Comparison of ENCODE assay signal across 8 mouse cellular contexts in genomic region chr4:133774570-133775554, GRCm38 (mm10). TPM values are rescaled to one million over a fixed set of nuclear protein-coding genes. Genes with fewer than 3 reads are reported as not detected.
DNase-seq lines count a peak whose midpoint lies in the region; ATAC-seq and TF ChIP-seq lines count a peak whose summit lies in the region.

No protein-coding gene starts in this region.

- TF ChIP-seq CTCF in MEL (IDR thresholded peaks at IDR 0.05 in 2 of 3, conservative IDR thresholded peaks at IDR 0.05 in 1 of 3; ENCODE audit: control insufficient read depth in 1 of 3, insufficient read depth in 1 of 3, low read depth in 2 of 3, low read length in 3 of 3, poor library complexity in 1 of 3, severe bottlenecking in 1 of 3): peak; percentile 11 to 40 (median 39); a peak in 5 of 6 replicates
- peak; percentile 62; the same call in 1 of the 2 replicates for TF ChIP-seq CTCF in testis, adult 2 months (IDR thresholded peaks at IDR 0.05; ENCODE audit: control insufficient read depth, insufficient read depth, insufficient replicate concordance, low read depth, low read length)

- no peak overlapping the region for H3K4me2 ChIP-seq in embryonic facial prominence, embryonic 14.5 days (ENCODE audit: low read depth, low read length)

- H3K4me3 ChIP-seq in embryonic facial prominence, embryonic 14.5 days (ENCODE audit: low read depth, low read length): no peak overlapping the region
- no peak overlapping the region for H3K4me3 ChIP-seq in embryonic facial prominence, embryonic 10.5 days
- H3K4me3 ChIP-seq in MEL (ENCODE audit: control insufficient read depth in 1 of 2, insufficient read depth in 1 of 2, low read depth in 2 of 2, low read length in 2 of 2): 0 out of 4 replicates have a peak overlapping the region, but pooled peaks of 1 of the 2 experiments have one; percentile 17
- peak overlapping the region; percentile 75 for H3K4me3 ChIP-seq in testis, adult 2 months (ENCODE audit: control insufficient read depth, low read depth, low read length)

- peak; percentile 87 for DNase-seq in embryonic facial prominence, embryonic 14.5 days (ENCODE audit: low spot score)
- no peak for DNase-seq in embryonic facial prominence, embryonic 10.5 days (ENCODE audit: low spot score)
- DNase-seq in MEL (ENCODE audit: low read depth, low spot score): peak; percentile 54
- peak; percentile 95 for DNase-seq in cerebellum, postnatal 10 days
- peak; percentile 77 to 85 for DNase-seq in heart, adult 9 months (ENCODE audit: low spot score in 2 of 2)
- DNase-seq in layer of hippocampus, postnatal 25 days (ENCODE audit: extremely low spot score in 1 of 2, low spot score in 1 of 2): peak; percentile 12 to 64
- peak; percentile 47 for DNase-seq in naive thymus-derived CD4-positive, alpha-beta T cell, adult 2 months (ENCODE audit: low read depth)

- no peaks in the 10 kb centered on the region for H3K79me2 ChIP-seq in MEL (ENCODE audit: control insufficient read depth, insufficient read depth, low read length, poor library complexity)

- no peaks in the 10 kb centered on the region for H3K27me3 ChIP-seq in embryonic facial prominence, embryonic 14.5 days (replicated peaks; ENCODE audit: control insufficient read depth, insufficient read depth, low read length)
- H3K27me3 ChIP-seq in embryonic facial prominence, embryonic 10.5 days (replicated peaks; ENCODE audit: low read depth, poor library complexity, severe bottlenecking): no peaks in the 10 kb centered on the region
- H3K27me3 ChIP-seq in MEL (ENCODE audit: control insufficient read depth in 1 of 2, insufficient read depth in 2 of 2, low read length in 2 of 2): peaks cover 4 to 9% of the 10 kb centered on the region in 2 experiments
- H3K27me3 ChIP-seq in testis, adult 2 months (ENCODE audit: control insufficient read depth, insufficient read depth, low read length): no peaks in the 10 kb centered on the region

- H3K9ac ChIP-seq in embryonic facial prominence, embryonic 14.5 days (ENCODE audit: low read depth, low read length): no peak overlapping the region
- H3K9ac ChIP-seq in MEL (ENCODE audit: control insufficient read depth, low read depth, low read length, poor library complexity, severe bottlenecking): no peak overlapping the region

- 79% methylated on average over 21 of the region's 21 CpGs for WGBS in embryonic facial prominence, embryonic 14.5 days
- WGBS in embryonic facial prominence, embryonic 10.5 days: 90% methylated on average over 21 of the region's 21 CpGs

- ATAC-seq in embryonic facial prominence, embryonic 14.5 days (ENCODE audit: low read depth): no peak

- H3K27ac ChIP-seq in embryonic facial prominence, embryonic 14.5 days (replicated peaks; ENCODE audit: low read depth, low read length): no peak overlapping the region
- H3K27ac ChIP-seq in embryonic facial prominence, embryonic 10.5 days (replicated peaks): no peak overlapping the region
- no peak overlapping the region for H3K27ac ChIP-seq in MEL (ENCODE audit: control insufficient read depth, low read depth, low read length)
- peak overlapping the region; percentile 80 for H3K27ac ChIP-seq in testis, adult 2 months (ENCODE audit: control insufficient read depth, insufficient read depth, low read depth, low read length)

- peak; percentile 7 for TF ChIP-seq RAD21 in MEL (IDR thresholded peaks at IDR 0.05; ENCODE audit: low read depth, low read length)

- no peaks in the 10 kb centered on the region for H3K9me3 ChIP-seq in embryonic facial prominence, embryonic 14.5 days (ENCODE audit: control insufficient read depth, low read length)
- H3K9me3 ChIP-seq in embryonic facial prominence, embryonic 10.5 days: no peaks in the 10 kb centered on the region
- H3K9me3 ChIP-seq in MEL (replicated peaks; ENCODE audit: insufficient read depth, low read length): no peaks in the 10 kb centered on the region

- TF ChIP-seq EP300 in MEL (IDR thresholded peaks at IDR 0.05; ENCODE audit: low read depth in 1 of 2, low read length in 2 of 2): no peak

- no peaks in the 10 kb centered on the region for H3K4me1 ChIP-seq in embryonic facial prominence, embryonic 14.5 days (ENCODE audit: control insufficient read depth, insufficient read depth, low read length)
- no peaks in the 10 kb centered on the region for H3K4me1 ChIP-seq in embryonic facial prominence, embryonic 10.5 days
- H3K4me1 ChIP-seq in MEL (ENCODE audit: control insufficient read depth in 1 of 2, insufficient read depth in 2 of 2, low read length in 2 of 2): peaks cover 1 to 8% of the 10 kb centered on the region in 2 experiments; a peak in 2 of 4 replicates
- no peaks in the 10 kb centered on the region; the same call in 1 of the 2 replicates for H3K4me1 ChIP-seq in testis, adult 2 months (ENCODE audit: control insufficient read depth, insufficient read depth, low read length)

- no peak for TF ChIP-seq POLR2A in MEL (IDR thresholded peaks at IDR 0.05; ENCODE audit: control insufficient read depth in 1 of 2, insufficient read depth in 1 of 2, low read depth in 1 of 2, low read length in 2 of 2, poor library complexity in 1 of 2)
- no peak for TF ChIP-seq POLR2A in testis, adult 2 months (IDR thresholded peaks at IDR 0.05; ENCODE audit: control insufficient read depth, low read depth, low read length)

- H3K36me3 ChIP-seq in embryonic facial prominence, embryonic 14.5 days (ENCODE audit: control insufficient read depth, insufficient read depth, low read length): no peaks in the 10 kb centered on the region
- no peaks in the 10 kb centered on the region for H3K36me3 ChIP-seq in embryonic facial prominence, embryonic 10.5 days (replicated peaks)
- H3K36me3 ChIP-seq in MEL (ENCODE audit: control insufficient read depth in 1 of 2, insufficient read depth in 2 of 2, low read length in 2 of 2): no peaks in the 10 kb centered on the region; a peak in 1 of 4 replicates
- no peaks in the 10 kb centered on the region for H3K36me3 ChIP-seq in testis, adult 2 months (ENCODE audit: control insufficient read depth, insufficient read depth, low read length)

TF ChIP-seq in MEL, 35 proteins besides CTCF, POLR2A, EP300 and RAD21:
- 0 out of 2 replicates have a peak, but pooled peaks have one; percentile 8 for TF ChIP-seq ZC3H11A (IDR thresholded peaks at IDR 0.05; ENCODE audit: low read depth, low read length)
- no peak for TF ChIP-seq ZMIZ1 (IDR thresholded peaks at IDR 0.05; ENCODE audit: low read depth, low read length)
- TF ChIP-seq MAZ (IDR thresholded peaks at IDR 0.05; ENCODE audit: low read depth, low read length): no peak
- peak; percentile 30; the same call in 1 of the 2 replicates for TF ChIP-seq SMC3 (IDR thresholded peaks at IDR 0.05; ENCODE audit: low read depth, low read length)

RNA-seq across cellular contexts. Expression of gene Arid1a, which starts 18.3 kb away (rescaled TPM):
- 29.1 and 29.6 TPM in 2 replicates for polyA plus RNA-seq in embryonic facial prominence, embryonic 14.5 days (2014; fragmentation: Nextera tagmentation; extraction: Ambion mirVana)
- 38.9 and 40.0 TPM in 2 replicates for polyA plus RNA-seq in embryonic facial prominence, embryonic 10.5 days (2016; fragmentation: Nextera tagmentation; extraction: Ambion mirVana)
- 18.1 and 22.7 TPM in 2 replicates for total RNA-seq in MEL (2012; rRNA removed)
- 10 to 100 TPM; 70.6 to 83.3 TPM for polyA plus RNA-seq in MEL (2012; ENCODE audit: insufficient read depth in 1 of 2, insufficient read length in 2 of 2, low read depth in 1 of 2, low replicate concordance in 2 of 2, missing spikeins in 1 of 2)
- total RNA-seq in layer of hippocampus, postnatal 25 days (2021): 10 to 100 TPM; 68.5 to 88.4 TPM
- polyA plus RNA-seq in testis, adult 2 months (2012; rRNA removed): 33.9 and 36.4 TPM in 2 replicates
